Mouse (Mus musculus) ES-Bruce4 (cell line): Measurements from ENCODE around the gene Il17ra.

ENCODE experiments used
- CTCF ChIP-seq: IDR thresholded peaks from one replicate; pipeline ENCODE4 v1.8.1; 2011; ENCODE audit warnings: low read depth, low read length
- POLR2A ChIP-seq: IDR thresholded peaks from one replicate; pipeline ENCODE4 v1.8.1; 2011; ENCODE audit warnings: low read length; ENCODE audit not compliant: insufficient read depth

DNA sequence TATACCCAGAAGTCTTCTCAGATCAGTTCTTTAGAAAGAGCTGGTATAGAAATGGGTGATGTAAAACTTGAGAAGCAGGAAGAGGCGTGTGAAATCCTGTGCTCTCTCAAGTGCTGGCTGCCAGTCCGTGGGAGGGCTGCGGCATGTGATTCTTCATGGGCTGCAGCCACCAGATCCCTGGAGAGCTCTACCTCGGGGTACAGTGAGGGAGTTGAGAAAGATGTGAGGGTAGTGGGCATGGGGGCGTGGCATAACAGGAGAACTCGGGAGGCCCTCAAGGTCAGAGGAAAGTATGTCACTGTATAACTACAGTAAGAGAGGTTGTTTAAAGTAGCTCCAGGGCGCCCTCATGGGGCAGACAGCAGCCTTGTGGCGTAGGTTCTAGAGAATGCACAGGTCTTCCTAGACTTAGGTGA, 20.2 kb downstream of the Il17ra start:
- TF ChIP-seq POLR2A (no peak), CTCF (peak; percentile 65)
